Mouse (Mus musculus): ENCODE results near the gene Olfr1442.
"Not testable (repeated sequence)": the region's sequence is repeated elsewhere in the genome, so short reads cannot be mapped to it uniquely, and the experiment has no call there.

The Olfr1442 gene

GRCm38 (mm10) chr19:12670139-12670538 lies at the start of gene Olfr1442:
TSS of gene Olfr1442 (plus strand) at chr19:12670439.
- no peak for DNase-seq (ENCODE audit: low read depth, low spot score)

- no peak for DNase-seq (ENCODE audit: low read depth, low spot score)
Measured at GRCm38 (mm10) chr19:12633176-12633575, 37.1 kb upstream of the Olfr1442 start, which contains the start of gene Glyat. TSS of gene Glyat (plus strand) at chr19:12633308.

- no peak for DNase-seq (ENCODE audit: low read depth, low spot score)
Measured at GRCm38 (mm10) chr19:12634259-12634658, 36.0 kb upstream of the Olfr1442 start.

- DNase-seq (ENCODE audit: low read depth, low spot score): no peak
Measured at GRCm38 (mm10) chr19:12634963-12635362, 35.3 kb upstream of the Olfr1442 start.

- DNase-seq (ENCODE audit: low read depth, low spot score): no peak
Measured at GRCm38 (mm10) chr19:12636863-12637262, 33.4 kb upstream of the Olfr1442 start.

- DNase-seq (ENCODE audit: low read depth, low spot score): no peak
Measured at GRCm38 (mm10) chr19:12638049-12638448, 32.2 kb upstream of the Olfr1442 start.

GRCm38 (mm10) chr19:12649511-12649910 lies 20.7 kb upstream of the Olfr1442 start:
- DNase-seq (ENCODE audit: low read depth, low spot score): no peak

GRCm38 (mm10) chr19:12666156-12666555 lies 4.1 kb upstream of the Olfr1442 start:
- no peak for DNase-seq (ENCODE audit: low read depth, low spot score)

- DNase-seq (ENCODE audit: low read depth, low spot score): not testable (repeated sequence)
Measured at GRCm38 (mm10) chr19:12668601-12669000, 1.6 kb upstream of the Olfr1442 start.

GRCm38 (mm10) chr19:12671051-12671450 lies 812 bp downstream of the Olfr1442 start:
- DNase-seq (ENCODE audit: low read depth, low spot score): no peak

GRCm38 (mm10) chr19:12677812-12678211 lies 7.6 kb downstream of the Olfr1442 start, which contains the start of gene Olfr1443:
TSS of gene Olfr1443 (plus strand) at chr19:12678112.
- DNase-seq (ENCODE audit: low read depth, low spot score): no peak

GRCm38 (mm10) chr19:12684638-12685037 lies 14.4 kb downstream of the Olfr1442 start:
- no peak for DNase-seq (ENCODE audit: low read depth, low spot score)

- no peak for DNase-seq (ENCODE audit: low read depth, low spot score)
Measured at GRCm38 (mm10) chr19:12685231-12685630, 15.0 kb downstream of the Olfr1442 start.

GRCm38 (mm10) chr19:12695590-12695989 lies 25.4 kb downstream of the Olfr1442 start, which contains the start of gene Keg1:
TSS of gene Keg1 (plus strand) at chr19:12695786.
- no peak for DNase-seq (ENCODE audit: low read depth, low spot score)

- no peak for DNase-seq (ENCODE audit: low read depth, low spot score)
Measured at GRCm38 (mm10) chr19:12696221-12696620, 26.0 kb downstream of the Olfr1442 start.

GRCm38 (mm10) chr19:12708458-12708857 lies 38.2 kb downstream of the Olfr1442 start:
- DNase-seq (ENCODE audit: low read depth, low spot score): no peak

GRCm38 (mm10) chr19:12708986-12709385 lies 38.7 kb downstream of the Olfr1442 start:
- DNase-seq (ENCODE audit: low read depth, low spot score): no peak

- DNase-seq (ENCODE audit: low read depth, low spot score): no peak
Measured at GRCm38 (mm10) chr19:12719189-12719588, 49.0 kb downstream of the Olfr1442 start.

GRCm38 (mm10) chr19:12720463-12720862 lies 50.2 kb downstream of the Olfr1442 start:
- DNase-seq (ENCODE audit: low read depth, low spot score): no peak

GRCm38 (mm10) chr19:12720919-12721318 lies 50.7 kb downstream of the Olfr1442 start:
- not testable (repeated sequence) for DNase-seq (ENCODE audit: low read depth, low spot score)

GRCm38 (mm10) chr19:12721596-12721995 lies 51.4 kb downstream of the Olfr1442 start:
- not testable (repeated sequence) for DNase-seq (ENCODE audit: low read depth, low spot score)

- peak; percentile 30 for DNase-seq (ENCODE audit: low read depth, low spot score)
Measured at GRCm38 (mm10) chr19:12722308-12722707, 52.1 kb downstream of the Olfr1442 start.

- no peak for DNase-seq (ENCODE audit: low read depth, low spot score)
Measured at GRCm38 (mm10) chr19:12725851-12726250, 55.6 kb downstream of the Olfr1442 start.

All from brain, adult 2 months (tissue).